Mouse (Mus musculus) stomach, postnatal 0 days (tissue): ENCODE measurements at regions not wholly inside any gene's neighbourhood (a gene's known extent, or its start where the extent isn't known, plus 50 kb on each side); places are given as distances from the start of the nearest gene placed in this dataset.

Source experiments
- CTCF ChIP-seq: IDR thresholded peaks from 2 replicates; pipeline ENCODE4 v1.5.1; 2016; ENCODE audit warnings: antibody characterized with exemption, low read depth, mild to moderate bottlenecking, moderate library complexity
- EP300 ChIP-seq: optimal IDR thresholded peaks from 2 replicates; pipeline ENCODE3; 2016; ENCODE audit warnings: antibody characterized with exemption

DNA sequence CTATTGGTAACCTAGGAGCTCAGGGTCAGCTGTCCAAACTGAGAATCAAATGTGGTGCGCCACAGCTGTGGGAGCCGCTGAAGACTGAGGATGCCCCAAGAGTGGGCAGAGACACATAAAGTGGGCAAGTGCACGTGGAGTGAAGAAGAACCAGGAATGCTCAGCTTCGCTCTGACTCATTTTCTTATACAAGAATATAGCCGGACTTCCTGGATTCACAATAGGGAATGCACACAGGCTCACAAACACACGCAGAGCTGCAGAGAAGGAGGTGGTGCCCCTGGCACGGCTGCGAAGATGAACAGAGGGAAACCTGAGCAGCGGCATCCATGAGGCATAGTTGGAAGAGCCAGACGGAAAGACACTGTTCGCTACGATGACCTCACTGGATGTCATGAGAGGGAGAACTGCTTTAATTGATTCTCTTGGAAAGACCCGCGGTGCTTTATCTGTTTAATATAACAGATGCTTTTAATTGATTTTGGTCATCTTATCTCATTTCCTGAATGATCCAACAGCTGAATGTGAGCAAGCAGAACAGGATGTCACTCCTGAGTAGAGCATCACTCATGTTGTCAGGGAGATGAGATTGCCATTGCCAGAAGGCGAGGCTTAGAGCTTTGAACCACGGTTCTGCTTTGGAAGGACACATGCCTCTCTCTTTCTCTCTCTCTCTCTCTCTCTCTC is 143.3 kb downstream of the Enc1 start:
- TF ChIP-seq CTCF (no peak), EP300 (no peak)
